Mouse (Mus musculus): Measurements from ENCODE around the gene Wwox.

GRCm38 (mm10) chr8:114789616-114790015, 350.2 kb downstream of the Wwox start:
- TF ChIP-seq GATA1 (IDR thresholded peaks at IDR 0.05; ENCODE audit: borderline replicate concordance, low read length): no peak
- TF ChIP-seq FLI1 (IDR thresholded peaks at IDR 0.05; ENCODE audit: low read length): no peak

Data from megakaryocyte, embryonic 14.5 days (primary cell).